Mouse (Mus musculus): Measurements from ENCODE around the gene 1300017J02Rik.
"Not testable (repeated sequence)": the region's sequence is repeated elsewhere in the genome, so short reads cannot be mapped to it uniquely, and the experiment has no call there.

1300017J02Rik gene

GRCm38 (mm10) chr9:103304927-103305326 lies at the start of gene 1300017J02Rik, which contains the start of gene Topbp1:
TSS of gene 1300017J02Rik (minus strand) at chr9:103305082.
TSS of gene Topbp1 (plus strand) at chr9:103305215.
- peak; percentile 85 to 89 for DNase-seq (ENCODE audit: low spot score in 2 of 2)

- DNase-seq (ENCODE audit: low spot score in 2 of 2), result not testable (repeated sequence)
Observed at GRCm38 (mm10) chr9:103353500-103354260, 48.8 kb upstream of the 1300017J02Rik start.

GRCm38 (mm10) chr9:103348791-103349190 lies 43.9 kb upstream of the 1300017J02Rik start:
- no peak for DNase-seq (ENCODE audit: low spot score in 2 of 2)

- no peak for DNase-seq (ENCODE audit: low spot score in 2 of 2)
Observed at GRCm38 (mm10) chr9:103347996-103348490, 43.2 kb upstream of the 1300017J02Rik start.

GRCm38 (mm10) chr9:103347045-103347444 lies 42.2 kb upstream of the 1300017J02Rik start:
- DNase-seq (ENCODE audit: low spot score in 2 of 2), result no peak

GRCm38 (mm10) chr9:103336912-103337311 lies 32.0 kb upstream of the 1300017J02Rik start:
- DNase-seq (ENCODE audit: low spot score in 2 of 2), result peak in 1 of 2 experiments; percentile 4

- no peak for DNase-seq (ENCODE audit: low spot score in 2 of 2)
Observed at GRCm38 (mm10) chr9:103332663-103333062, 27.8 kb upstream of the 1300017J02Rik start.

- no peak for DNase-seq (ENCODE audit: low spot score in 2 of 2)
Observed at GRCm38 (mm10) chr9:103326449-103326848, 21.6 kb upstream of the 1300017J02Rik start.

- no peak for DNase-seq (ENCODE audit: low spot score in 2 of 2)
Observed at GRCm38 (mm10) chr9:103324678-103325077, 19.8 kb upstream of the 1300017J02Rik start.

GRCm38 (mm10) chr9:103309832-103310231 lies 5.0 kb upstream of the 1300017J02Rik start:
- no peak for DNase-seq (ENCODE audit: low spot score in 2 of 2)

GRCm38 (mm10) chr9:103305332-103306041 lies 605 bp upstream of the 1300017J02Rik start:
- DNase-seq (ENCODE audit: low spot score in 2 of 2), result no peak

- DNase-seq (ENCODE audit: low spot score in 2 of 2), result peak; percentile 5 to 50
Observed at GRCm38 (mm10) chr9:103302666-103303065, 2.2 kb downstream of the 1300017J02Rik start.

GRCm38 (mm10) chr9:103302239-103302638 lies 2.6 kb downstream of the 1300017J02Rik start:
- no peak for DNase-seq (ENCODE audit: low spot score in 2 of 2)

GRCm38 (mm10) chr9:103301086-103301485 lies 3.8 kb downstream of the 1300017J02Rik start:
- no peak for DNase-seq (ENCODE audit: low spot score in 2 of 2)

GRCm38 (mm10) chr9:103294507-103294906 lies 10.4 kb downstream of the 1300017J02Rik start:
- DNase-seq (ENCODE audit: low spot score in 2 of 2), result no peak

- DNase-seq (ENCODE audit: low spot score in 2 of 2), result no peak
Observed at GRCm38 (mm10) chr9:103288489-103289180, 16.2 kb downstream of the 1300017J02Rik start.

GRCm38 (mm10) chr9:103287840-103288488 lies 16.9 kb downstream of the 1300017J02Rik start:
- DNase-seq (ENCODE audit: low spot score in 2 of 2), result no peak

GRCm38 (mm10) chr9:103286901-103287422 lies 17.9 kb downstream of the 1300017J02Rik start:
- DNase-seq (ENCODE audit: low spot score in 2 of 2), result no peak

GRCm38 (mm10) chr9:103286396-103286795 lies 18.5 kb downstream of the 1300017J02Rik start:
- no peak for DNase-seq (ENCODE audit: low spot score in 2 of 2)

- DNase-seq (ENCODE audit: low spot score in 2 of 2), result no peak
Observed at GRCm38 (mm10) chr9:103276876-103277275, 28.0 kb downstream of the 1300017J02Rik start.

- no peak for DNase-seq (ENCODE audit: low spot score in 2 of 2)
Observed at GRCm38 (mm10) chr9:103275676-103276075, 29.2 kb downstream of the 1300017J02Rik start.

All from heart, adult 9 months (tissue).